Mouse (Mus musculus): ENCODE results near the gene Fgd5.

GRCm38 (mm10) chr6:92042055-92042454 is 63.4 kb downstream of the Fgd5 start:
- TF ChIP-seq POLR2A (IDR thresholded peaks at IDR 0.05; ENCODE audit: borderline replicate concordance, low read depth, low read length): no peak
- TF ChIP-seq CTCF (IDR thresholded peaks at IDR 0.05; ENCODE audit: low read depth, low read length): no peak

Measured in bone marrow macrophage, adult 2 months (primary cell).